Mouse (Mus musculus) gastrocnemius, adult 2 months (tissue): ENCODE results near the gene Tas2r143. TPM values are rescaled to one million over a fixed set of nuclear protein-coding genes. Genes with fewer than 3 reads are reported as not detected.

ENCODE experiments used
- DNase-seq: peaks from one replicate; pipeline ENCODE4 v3.0.0; 2022
- H3K27ac ChIP-seq: fragments of 200-600 bp; 2 replicates; pipeline ENCODE4 v1.8.1; 2022; ENCODE audit warnings: mild to moderate bottlenecking
- H3K4me3 ChIP-seq: fragments of 200-600 bp; 2 replicates; pipeline ENCODE4 v1.8.1; 2022; ENCODE audit warnings: mild to moderate bottlenecking, moderate library complexity
- CTCF ChIP-seq: fragments of 200-600 bp; IDR thresholded peaks from 2 replicates; pipeline ENCODE4 v1.8.1; 2022; ENCODE audit warnings: antibody characterized with exemption, mild to moderate bottlenecking, moderate library complexity
- intact Hi-C: fragments of 180-260 bp; cut with DNase I; formaldehyde crosslinking; loops from one replicate; pipeline ENCODE4 v1.15.1; 2025
- total RNA-seq, 2 experiments: library from RNA; stranded (reverse); gene quantifications; 2 replicates each; pipeline ENCODE4 v1.2.3; 2021

Gene Tas2r143
- total RNA-seq, 2 experiments from 2014 or later: not detected

- intact Hi-C loops: no loop called here
- no peak overlapping the region for H3K27ac ChIP-seq
- no peak for DNase-seq
- H3K4me3 ChIP-seq: no peak overlapping the region
- TF ChIP-seq CTCF: no peak
Observed at GRCm38 (mm10) chr6:42435490-42435889, 35.5 kb downstream of the Tas2r143 start.

- H3K4me3 ChIP-seq: no peak overlapping the region
- DNase-seq: no peak
- intact Hi-C loops: no loop called here
- no peak overlapping the region for H3K27ac ChIP-seq
- TF ChIP-seq CTCF: no peak
Observed at GRCm38 (mm10) chr6:42441395-42441794, 41.4 kb downstream of the Tas2r143 start.

GRCm38 (mm10) chr6:42444491-42444890 is 44.5 kb downstream of the Tas2r143 start:
- H3K4me3 ChIP-seq: no peak overlapping the region
- TF ChIP-seq CTCF: no peak
- 0 out of 2 replicates have a peak overlapping the region, but pooled peaks have one; percentile 31 for H3K27ac ChIP-seq

DNA sequence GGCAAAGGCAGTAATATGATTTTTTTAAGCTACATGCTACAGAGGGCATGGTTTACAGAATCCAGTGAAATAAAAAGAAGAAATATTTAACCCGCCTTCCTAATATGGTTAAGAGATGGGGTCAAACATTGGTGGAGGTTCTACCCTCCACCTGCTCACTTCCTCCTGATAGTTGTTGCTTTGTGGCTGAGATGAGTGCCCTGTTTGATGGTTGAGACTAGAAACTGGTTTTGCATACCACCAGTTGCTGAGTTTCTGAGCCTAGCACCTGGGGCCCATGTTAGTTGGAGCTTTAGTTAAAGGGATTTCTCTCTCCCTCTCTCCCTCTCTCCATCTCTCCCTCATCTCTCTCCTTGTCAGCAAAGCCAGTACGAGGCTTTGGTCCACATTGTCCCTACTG is 47.3 kb downstream of the Tas2r143 start:
- intact Hi-C loops: no loop called here
- no peak for TF ChIP-seq CTCF
- no peak for DNase-seq
- H3K4me3 ChIP-seq: no peak overlapping the region
- no peak overlapping the region for H3K27ac ChIP-seq

More at GRCm38 (mm10) chr6:42444491-42444890, 44.5 kb downstream of the Tas2r143 start:
- intact Hi-C loops: no loop called here
- DNase-seq: no peak

Other genes starting within 250 kb of the Tas2r143 start
- not detected for gene Tas2r144, start 184.9 kb upstream of the Tas2r143 start, total RNA-seq
- 10 to 100 TPM; 36.9 to 64.3 TPM for gene Gstk1, start 154.3 kb upstream of the Tas2r143 start, total RNA-seq
- gene Tmem139, start 138.3 kb upstream of the Tas2r143 start, total RNA-seq: under 1 TPM in 1 of 2 experiments, not detected in 1; 0.33 TPM
- gene Casp2, start 135.3 kb upstream of the Tas2r143 start, total RNA-seq: 1 to 10 TPM; 5.0 to 6.1 TPM
- gene Clcn1, start 113.6 kb upstream of the Tas2r143 start, total RNA-seq: 100 to 1,000 TPM; 126 to 170 TPM
- under 1 TPM; 0.33 to 0.45 TPM for gene Fam131b, start 75.6 kb upstream of the Tas2r143 start, total RNA-seq
- gene Zyx, start 50.6 kb upstream of the Tas2r143 start, total RNA-seq: 10 to 100 TPM; 19.7 to 24.7 TPM
- gene Epha1, start 27.0 kb upstream of the Tas2r143 start, total RNA-seq: under 1 TPM in 1 of 2 experiments, not detected in 1; 0.10 TPM
- gene Tas2r135, start 5.2 kb downstream of the Tas2r143 start, total RNA-seq: not detected
- under 1 TPM in 1 of 2 experiments, not detected in 1; 0.28 TPM for gene Tas2r126, start 34.3 kb downstream of the Tas2r143 start, total RNA-seq
- gene Olfr458, start 65.0 kb downstream of the Tas2r143 start, total RNA-seq: not detected
- gene Olfr457, start 76.1 kb downstream of the Tas2r143 start, total RNA-seq: not detected
- gene Olfr456, start 87.0 kb downstream of the Tas2r143 start, total RNA-seq: not detected
- gene Olfr455, start 147.3 kb downstream of the Tas2r143 start, total RNA-seq: not detected
- gene Tcaf3, start 197.5 kb downstream of the Tas2r143 start, total RNA-seq: not detected
- 1 to 10 TPM; 1.5 to 2.7 TPM for gene Tcaf2, start 245.0 kb downstream of the Tas2r143 start, total RNA-seq